Mouse (Mus musculus) forebrain, embryonic 13.5 days (tissue): ENCODE measurements around the gene Fgd2. TPM values are rescaled to one million over a fixed set of nuclear protein-coding genes. Genes with fewer than 3 reads are reported as not detected.
"Not testable (repeated sequence)": the region's sequence is repeated elsewhere in the genome, so short reads cannot be mapped to it uniquely, and the experiment has no call there.

Source experiments
- ATAC-seq: fragments of 200-750 bp; cut with Nextera tagmentation; 2 replicates; pipeline ENCODE4 v1.8.0; 2017
- H3K27ac ChIP-seq: fragments of 300-500 bp; sonication (generic); 2 replicates; pipeline ENCODE4 v1.5.1; 2015; ENCODE audit warnings: inconsistent platforms, mild to moderate bottlenecking, moderate library complexity
- H3K27me3 ChIP-seq: fragments of 300-500 bp; sonication (generic); 2 replicates; pipeline ENCODE4 v1.6.1; 2015; ENCODE audit warnings: mild to moderate bottlenecking, inconsistent platforms
- H3K36me3 ChIP-seq: fragments of 300-500 bp; sonication (generic); 2 replicates; pipeline ENCODE4 v1.6.1; 2015; ENCODE audit warnings: mild to moderate bottlenecking, inconsistent platforms; ENCODE audit not compliant: poor library complexity, severe bottlenecking
- H3K4me1 ChIP-seq: fragments of 300-500 bp; sonication (generic); 2 replicates; pipeline ENCODE4 v1.6.1; 2015; ENCODE audit warnings: inconsistent platforms
- H3K4me2 ChIP-seq: fragments of 300-500 bp; sonication (generic); 2 replicates; pipeline ENCODE4 v1.6.1; 2015; ENCODE audit warnings: inconsistent platforms, mild to moderate bottlenecking, moderate library complexity
- H3K4me3 ChIP-seq: fragments of 300-500 bp; sonication (generic); 2 replicates; pipeline ENCODE4 v1.5.1; 2015; ENCODE audit warnings: mild to moderate bottlenecking, inconsistent platforms
- H3K9ac ChIP-seq: fragments of 300-500 bp; sonication (generic); 2 replicates; pipeline ENCODE4 v1.6.1; 2015; ENCODE audit warnings: mild to moderate bottlenecking, inconsistent platforms
- H3K9me3 ChIP-seq: fragments of 300-500 bp; sonication (generic); replicated peaks from 2 replicates; pipeline ENCODE4 v1.6.1; 2016; ENCODE audit warnings: inconsistent platforms
- WGBS: fragments of 180-500 bp; shearing (Covaris S2); methylation state at CpG from one replicate; pipeline ENCODE4 v1.1.7; 2015; 5-methylcytosine and 5-hydroxymethylcytosine counted together
- polyA plus RNA-seq: library from polyadenylated mRNA; unstranded; fragments of >200 nt; fragmentation: Nextera tagmentation; extraction: Ambion mirVana; gene quantifications from 2 replicates; pipeline ENCODE4 v1.2.1, GENCODE M21; 2015

The Fgd2 gene
- polyA plus RNA-seq = 2.6 and 3.0 TPM in 2 replicates

- H3K4me3 ChIP-seq = no peak within 1 kb of the TSS
- H3K27me3 ChIP-seq = no peaks in the 10 kb centered on the region
- H3K36me3 ChIP-seq = no peaks in the 10 kb centered on the region
- no peak within 1 kb of the TSS for H3K9ac ChIP-seq
- no peak within 1 kb of the TSS for H3K4me2 ChIP-seq
- H3K27ac ChIP-seq = no peak within 1 kb of the TSS
- no peak for ATAC-seq
- H3K9me3 ChIP-seq = no peaks in the 10 kb centered on the region
- WGBS = 26% methylated on average over 5 of the region's 5 CpGs
- H3K4me1 ChIP-seq = peaks cover 18% of the 10 kb centered on the region
Measured at GRCm38 (mm10) chr17:29360761-29361221, at the start of gene Fgd2. Gene Fgd2, plus strand, starts transcription at chr17:29360914.

GRCm38 (mm10) chr17:29311602-29312001, 49.1 kb upstream of the Fgd2 start:
- H3K4me2 ChIP-seq = no peak overlapping the region
- H3K27ac ChIP-seq = no peak overlapping the region
- peaks cover 6% of the 10 kb centered on the region; the same call in 1 of the 2 replicates for H3K9me3 ChIP-seq
- WGBS = 93% methylated on average over 8 of the region's 8 CpGs
- H3K4me1 ChIP-seq = no peaks in the 10 kb centered on the region
- H3K9ac ChIP-seq = no peak overlapping the region
- ATAC-seq = no peak
- H3K27me3 ChIP-seq = no peaks in the 10 kb centered on the region
- no peak overlapping the region for H3K4me3 ChIP-seq
- H3K36me3 ChIP-seq = 0 out of 2 replicates have a peak, but pooled peaks cover 3% of the 10 kb centered on the region

- 95% methylated on average over 2 of the region's 2 CpGs for WGBS
- ATAC-seq = no peak
- Histone ChIP-seq H3K27me3 (no peaks in the 10 kb centered on the region), H3K9ac (no peak overlapping the region), H3K4me2 (no peak overlapping the region), H3K9me3 (peaks cover 6% of the 10 kb centered on the region; the same call in 1 of the 2 replicates), H3K36me3 (0 out of 2 replicates have a peak, but pooled peaks cover 3% of the 10 kb centered on the region), H3K4me1 (no peaks in the 10 kb centered on the region), H3K27ac (no peak overlapping the region), H3K4me3 (no peak overlapping the region)
Measured at GRCm38 (mm10) chr17:29312082-29312481, 48.6 kb upstream of the Fgd2 start.

GRCm38 (mm10) chr17:29313300-29313699, 47.4 kb upstream of the Fgd2 start:
- Histone ChIP-seq H3K4me3 (no peak overlapping the region), H3K27me3 (no peaks in the 10 kb centered on the region), H3K4me2 (no peak overlapping the region), H3K9me3 (peaks cover 6% of the 10 kb centered on the region; the same call in 1 of the 2 replicates), H3K9ac (no peak overlapping the region), H3K27ac (no peak overlapping the region), H3K36me3 (0 out of 2 replicates have a peak, but pooled peaks cover 3% of the 10 kb centered on the region), H3K4me1 (no peaks in the 10 kb centered on the region)
- no peak for ATAC-seq

- H3K27ac ChIP-seq = no peak overlapping the region
- peaks cover 7% of the 10 kb centered on the region for H3K27me3 ChIP-seq
- no peak overlapping the region for H3K9ac ChIP-seq
- WGBS = 44% methylated on average over 9 of the region's 9 CpGs
- H3K4me3 ChIP-seq = no peak overlapping the region
- H3K9me3 ChIP-seq = peaks cover 6% of the 10 kb centered on the region; the same call in 1 of the 2 replicates
- H3K4me2 ChIP-seq = no peak overlapping the region
- H3K36me3 ChIP-seq = 0 out of 2 replicates have a peak, but pooled peaks cover 3% of the 10 kb centered on the region
- H3K4me1 ChIP-seq = no peaks in the 10 kb centered on the region
- no peak for ATAC-seq
Measured at GRCm38 (mm10) chr17:29315672-29316465, 44.8 kb upstream of the Fgd2 start.

DNA sequence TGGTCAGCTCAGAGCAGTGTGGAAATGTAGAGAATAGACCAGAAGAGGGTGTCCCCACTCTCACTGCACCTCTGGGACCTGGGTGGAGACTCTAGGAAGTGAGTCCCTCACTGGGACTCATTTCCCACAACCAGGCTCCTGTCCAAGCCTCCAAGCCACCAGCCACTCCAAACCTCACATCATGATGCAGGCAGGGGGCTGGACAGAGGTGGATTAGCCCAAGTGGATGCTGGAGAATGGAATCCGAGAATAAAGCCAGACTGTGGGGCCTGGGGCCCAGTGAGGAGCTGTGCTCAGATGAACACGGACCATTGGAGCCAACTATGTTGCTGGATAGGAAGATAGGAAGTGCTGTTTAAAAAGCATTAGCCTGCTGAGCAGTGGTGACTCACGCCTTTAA, 43.8 kb upstream of the Fgd2 start:
- no peak overlapping the region for H3K27ac ChIP-seq
- 0 out of 2 replicates have a peak, but pooled peaks cover 3% of the 10 kb centered on the region for H3K36me3 ChIP-seq
- H3K4me2 ChIP-seq = no peak overlapping the region
- no peak for ATAC-seq
- H3K27me3 ChIP-seq = peaks cover 17% of the 10 kb centered on the region
- 51% methylated on average over 3 of the region's 3 CpGs for WGBS
- H3K9me3 ChIP-seq = peaks cover 6% of the 10 kb centered on the region; the same call in 1 of the 2 replicates
- no peak overlapping the region for H3K9ac ChIP-seq
- no peak overlapping the region for H3K4me3 ChIP-seq
- 0 out of 2 replicates have a peak, but pooled peaks cover 2% of the 10 kb centered on the region for H3K4me1 ChIP-seq

DNA sequence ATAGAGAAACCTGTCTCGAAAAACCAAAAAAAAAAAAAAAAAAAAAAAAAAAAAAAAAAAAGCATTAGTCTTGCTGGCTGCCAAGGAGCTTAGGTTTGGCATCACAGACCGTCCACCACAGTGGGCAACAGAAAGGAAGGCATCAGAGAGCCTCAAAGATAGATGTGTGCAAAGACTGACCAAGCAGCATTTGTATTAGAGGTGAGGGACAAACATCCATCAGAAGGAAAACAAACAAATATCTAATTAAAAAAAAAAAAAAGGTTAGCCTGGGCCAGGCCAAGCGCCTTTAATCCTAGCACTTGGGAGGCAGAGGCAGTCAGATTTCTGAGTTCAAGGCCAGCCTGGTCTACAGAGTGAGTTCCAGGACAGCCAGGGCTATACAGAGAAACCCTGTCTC, 43.3 kb upstream of the Fgd2 start, which contains the start of gene Pi16:
Gene Pi16, plus strand, starts transcription at position 301 of the 400 bp plus-strand sequence.
- not testable (repeated sequence) for H3K27ac ChIP-seq, H3K4me3 ChIP-seq, H3K9ac ChIP-seq, H3K4me1 ChIP-seq, H3K4me2 ChIP-seq, ATAC-seq, H3K36me3 ChIP-seq, H3K9me3 ChIP-seq
- WGBS = 94% methylated on average over 3 of the region's 3 CpGs
- H3K27me3 ChIP-seq = peaks cover 22% of the 10 kb centered on the region

- 54% methylated on average over 6 of the region's 6 CpGs for WGBS
Measured at GRCm38 (mm10) chr17:29318731-29319250, 41.9 kb upstream of the Fgd2 start.

GRCm38 (mm10) chr17:29319476-29319875, 41.2 kb upstream of the Fgd2 start:
- ATAC-seq = no peak
- H3K27ac ChIP-seq = no peak overlapping the region
- no peaks in the 10 kb centered on the region for H3K9me3 ChIP-seq
- H3K9ac ChIP-seq = no peak overlapping the region
- WGBS = 88% methylated on average over 7 of the region's 7 CpGs
- 0 out of 2 replicates have a peak, but pooled peaks cover 11% of the 10 kb centered on the region for H3K4me1 ChIP-seq
- H3K36me3 ChIP-seq = no peaks in the 10 kb centered on the region
- H3K4me3 ChIP-seq = no peak overlapping the region
- no peak overlapping the region for H3K4me2 ChIP-seq
- peaks cover 33% of the 10 kb centered on the region for H3K27me3 ChIP-seq

More at GRCm38 (mm10) chr17:29318731-29319250, 41.9 kb upstream of the Fgd2 start:
- H3K27ac ChIP-seq = no peak overlapping the region
- H3K4me3 ChIP-seq = no peak overlapping the region
- H3K36me3 ChIP-seq = no peaks in the 10 kb centered on the region
- no peaks in the 10 kb centered on the region for H3K9me3 ChIP-seq
- 0 out of 2 replicates have a peak, but pooled peaks cover 11% of the 10 kb centered on the region for H3K4me1 ChIP-seq
- no peak overlapping the region for H3K9ac ChIP-seq
- peaks cover 31% of the 10 kb centered on the region for H3K27me3 ChIP-seq
- no peak for ATAC-seq
- H3K4me2 ChIP-seq = no peak overlapping the region

DNA sequence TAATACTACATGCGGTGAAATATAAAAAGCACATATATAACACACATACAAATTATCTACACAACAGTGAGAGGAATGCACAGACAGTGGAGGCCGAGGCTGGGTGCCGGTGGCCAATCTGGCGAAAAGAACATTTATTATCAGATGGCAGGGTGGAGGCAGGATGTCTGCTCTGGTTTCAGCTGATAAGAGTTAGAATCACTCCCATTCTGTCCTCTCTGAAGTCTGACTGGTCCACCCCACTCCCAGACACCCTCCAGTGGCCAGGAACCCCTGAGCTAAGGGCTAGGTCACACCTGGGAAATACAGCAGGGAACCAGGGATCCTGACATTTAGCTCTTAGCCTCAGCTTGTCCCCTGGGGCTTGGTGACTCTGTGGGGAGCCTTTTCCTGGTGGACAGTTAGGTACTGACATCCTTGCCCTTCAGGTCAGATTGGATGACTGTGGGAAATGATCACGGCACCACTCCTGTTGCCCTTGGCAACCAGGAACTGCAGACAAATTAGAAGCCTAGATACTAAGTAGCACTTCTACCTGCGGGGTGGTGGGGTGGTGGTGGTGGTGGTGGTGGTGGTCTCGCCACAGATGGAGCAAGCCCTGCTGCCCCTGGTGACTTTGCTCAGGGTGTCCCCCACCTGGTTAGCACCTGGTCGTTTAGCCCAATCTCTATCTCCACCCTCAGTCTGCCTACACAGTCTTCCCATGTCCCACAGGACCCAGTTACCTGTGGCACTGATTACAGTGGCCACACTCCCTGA, 40.7 kb upstream of the Fgd2 start:
- H3K4me3 ChIP-seq = no peak overlapping the region
- peaks cover 33% of the 10 kb centered on the region for H3K27me3 ChIP-seq
- H3K36me3 ChIP-seq = no peaks in the 10 kb centered on the region
- WGBS = 76% methylated on average over 8 of the region's 8 CpGs
- no peaks in the 10 kb centered on the region for H3K9me3 ChIP-seq
- no peak overlapping the region for H3K9ac ChIP-seq
- H3K4me2 ChIP-seq = no peak overlapping the region
- H3K4me1 ChIP-seq = 0 out of 2 replicates have a peak, but pooled peaks cover 11% of the 10 kb centered on the region
- H3K27ac ChIP-seq = no peak overlapping the region
- no peak for ATAC-seq

DNA sequence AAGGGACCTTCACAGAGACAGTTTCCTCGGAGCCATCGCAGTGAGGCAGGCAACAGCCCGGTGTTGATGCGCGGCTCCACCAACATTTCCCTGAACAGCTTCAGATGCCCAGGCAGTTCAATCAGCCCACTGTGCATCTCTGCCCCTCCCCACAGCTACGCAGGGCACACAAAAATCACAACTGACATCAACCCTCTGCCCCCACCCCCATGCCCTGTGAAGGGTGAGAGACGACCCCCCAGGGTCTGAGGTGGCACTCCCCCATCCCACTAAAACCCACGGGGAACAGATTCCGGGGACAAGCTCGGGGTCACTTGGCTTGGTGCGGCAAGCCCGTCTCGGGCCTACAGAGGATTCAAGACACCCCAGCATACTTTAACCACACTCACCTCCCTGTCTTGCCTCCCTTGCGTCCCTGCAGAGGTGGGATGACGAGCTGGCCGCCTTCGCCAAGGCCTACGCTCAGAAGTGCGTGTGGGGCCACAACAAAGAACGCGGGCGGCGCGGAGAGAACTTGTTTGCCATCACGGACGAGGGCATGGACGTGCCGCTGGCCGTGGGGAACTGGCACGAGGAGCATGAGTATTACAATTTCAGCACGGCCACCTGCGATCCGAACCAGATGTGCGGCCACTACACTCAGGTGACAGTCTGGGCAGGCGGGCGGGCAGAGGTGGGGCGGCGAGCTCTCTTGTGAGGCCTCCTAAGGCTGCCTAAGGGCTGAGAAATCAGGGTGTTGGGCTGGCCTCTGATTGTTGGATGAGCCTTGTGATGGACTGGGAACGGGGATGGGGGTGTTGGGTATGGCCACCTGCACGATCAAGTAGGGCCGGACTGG, 38.7 kb upstream of the Fgd2 start:
- H3K4me2 ChIP-seq = peak overlapping the region; percentile 12; the same call in 1 of the 2 replicates
- H3K36me3 ChIP-seq = no peaks in the 10 kb centered on the region
- H3K4me1 ChIP-seq = peaks cover 26% of the 10 kb centered on the region
- no peak for ATAC-seq
- 20% methylated on average over 41 of the region's 41 CpGs for WGBS
- H3K4me3 ChIP-seq = no peak overlapping the region
- no peak overlapping the region for H3K27ac ChIP-seq
- H3K27me3 ChIP-seq = peaks cover 33% of the 10 kb centered on the region
- H3K9ac ChIP-seq = no peak overlapping the region
- no peaks in the 10 kb centered on the region for H3K9me3 ChIP-seq
